Mouse (Mus musculus): ENCODE data around the gene Gm20662.
"Not testable (repeated sequence)": the region's sequence is repeated elsewhere in the genome, so short reads cannot be mapped to it uniquely, and the experiment has no call there.

The Gm20662 gene

GRCm38 (mm10) chr9:108013577-108013976 is 17.4 kb downstream of the Gm20662 start:
- DNase-seq = not testable (repeated sequence)

DNA sequence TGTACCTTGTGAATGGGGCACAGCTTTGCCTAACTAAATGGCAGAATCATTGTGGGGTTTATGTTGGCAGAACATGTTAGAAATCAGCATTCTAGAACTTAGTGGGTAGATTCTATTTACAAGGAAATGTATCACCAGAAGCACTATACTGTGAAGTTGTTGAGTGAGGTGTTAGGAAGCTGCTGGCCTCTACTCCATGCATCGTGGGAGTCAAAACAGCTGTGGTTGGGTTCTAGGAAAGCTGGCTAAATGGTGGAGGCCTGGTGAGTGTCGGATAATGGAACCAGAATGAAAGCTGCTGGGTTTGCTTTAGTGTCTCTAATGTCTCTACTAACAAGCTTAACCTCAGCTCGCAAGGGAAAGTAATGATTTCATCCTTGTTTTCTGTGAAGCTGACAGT is 21.0 kb downstream of the Gm20662 start:
- DNase-seq = no peak

GRCm38 (mm10) chr9:108020741-108021140 is 24.6 kb downstream of the Gm20662 start:
- no peak for DNase-seq

DNA sequence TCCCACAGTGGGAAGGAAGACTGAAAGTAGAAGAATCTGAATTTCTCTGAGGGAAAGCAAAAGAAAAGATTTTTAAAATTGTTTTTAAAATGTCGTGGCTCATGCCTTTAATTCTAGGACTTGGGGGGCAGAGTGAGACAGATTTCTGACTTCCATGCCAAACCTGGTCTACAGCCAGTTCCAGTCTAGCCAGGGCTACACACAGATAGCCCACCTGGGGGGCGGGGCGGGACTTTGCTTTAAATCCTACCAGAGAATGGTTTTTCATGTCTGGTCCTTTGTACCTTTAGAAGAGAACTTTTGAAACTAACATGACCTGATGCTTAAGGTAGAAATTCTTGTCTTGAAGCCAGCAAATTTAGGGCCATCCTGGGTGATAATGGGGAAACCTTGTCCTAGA is 27.1 kb downstream of the Gm20662 start:
- no peak for DNase-seq

DNA sequence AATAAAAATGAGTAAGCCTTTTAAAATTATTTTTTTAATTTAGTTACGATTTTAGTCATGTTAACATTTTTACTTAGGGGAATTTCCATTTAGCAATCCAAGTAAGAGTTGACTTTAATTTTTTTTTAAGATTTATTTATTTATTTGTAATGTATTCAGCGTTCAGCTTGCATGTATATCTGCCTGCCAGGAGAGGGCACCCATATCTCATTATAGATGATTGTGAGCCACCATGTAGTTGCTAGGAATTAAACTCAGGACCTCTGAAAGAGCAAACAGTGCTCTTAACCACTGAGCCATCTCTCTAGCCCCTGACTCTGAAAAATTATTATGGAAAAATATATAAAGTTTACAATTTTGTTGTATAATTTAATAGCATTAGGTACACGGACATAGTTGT is 30.4 kb downstream of the Gm20662 start:
- DNase-seq = no peak

- no peak for DNase-seq
These were observed 31.7 kb downstream of the Gm20662 start for GRCm38 (mm10) chr9:108027867-108028266.

- no peak for DNase-seq
These were observed 36.0 kb downstream of the Gm20662 start for GRCm38 (mm10) chr9:108032126-108032525.

- no peak for DNase-seq
These were observed 39.4 kb downstream of the Gm20662 start for GRCm38 (mm10) chr9:108035331-108036156.

GRCm38 (mm10) chr9:108044751-108045492 is 48.8 kb downstream of the Gm20662 start:
- DNase-seq = no peak

GRCm38 (mm10) chr9:108046582-108046981 is 50.4 kb downstream of the Gm20662 start:
- DNase-seq = no peak

DNA sequence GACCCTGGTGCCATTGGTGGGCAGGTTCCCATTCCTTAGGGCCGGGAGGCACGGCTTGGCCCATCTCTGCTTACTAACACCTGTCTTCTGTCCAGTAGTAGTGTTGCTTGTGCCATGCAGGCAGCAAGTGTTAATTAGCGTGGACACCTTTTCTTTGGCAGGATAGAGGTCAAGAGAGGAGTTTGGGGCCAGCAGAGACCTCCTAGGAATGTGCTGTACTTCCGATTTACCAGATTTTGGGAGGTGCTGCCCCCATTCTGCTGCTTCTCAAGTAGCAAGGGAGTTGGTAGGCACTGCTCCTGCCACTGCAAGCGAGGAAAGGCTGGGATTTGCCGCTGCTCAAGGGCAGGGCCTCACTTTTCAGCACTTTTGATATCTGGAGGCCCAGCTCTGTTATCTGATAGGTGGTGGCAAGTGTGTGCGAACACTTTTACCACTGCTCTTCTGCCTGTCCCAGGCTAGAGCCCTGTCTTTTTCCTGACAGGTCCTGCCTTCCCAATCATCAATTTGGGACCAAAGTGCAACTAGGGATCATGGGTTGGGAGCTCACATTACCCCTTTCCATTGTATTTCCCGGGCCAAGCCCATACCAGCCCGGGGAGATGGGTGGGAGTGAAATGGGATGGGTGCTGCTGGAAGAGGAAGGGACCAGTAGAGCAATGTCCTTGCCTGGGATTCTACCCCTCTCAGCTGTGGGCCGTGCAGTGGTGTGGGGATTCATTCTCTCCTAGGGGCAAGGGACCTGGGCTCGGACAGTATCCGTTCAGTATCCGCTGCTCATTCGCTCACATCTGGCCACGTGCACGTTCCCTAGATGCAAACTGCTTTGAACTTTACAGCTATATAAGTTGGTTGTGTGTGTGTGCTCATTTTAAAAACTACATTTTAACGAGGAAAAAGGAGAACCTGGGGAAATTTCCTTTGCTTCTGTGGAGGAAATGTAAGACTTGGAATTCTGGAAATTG is 51.7 kb downstream of the Gm20662 start:
- DNase-seq = no peak

DNA sequence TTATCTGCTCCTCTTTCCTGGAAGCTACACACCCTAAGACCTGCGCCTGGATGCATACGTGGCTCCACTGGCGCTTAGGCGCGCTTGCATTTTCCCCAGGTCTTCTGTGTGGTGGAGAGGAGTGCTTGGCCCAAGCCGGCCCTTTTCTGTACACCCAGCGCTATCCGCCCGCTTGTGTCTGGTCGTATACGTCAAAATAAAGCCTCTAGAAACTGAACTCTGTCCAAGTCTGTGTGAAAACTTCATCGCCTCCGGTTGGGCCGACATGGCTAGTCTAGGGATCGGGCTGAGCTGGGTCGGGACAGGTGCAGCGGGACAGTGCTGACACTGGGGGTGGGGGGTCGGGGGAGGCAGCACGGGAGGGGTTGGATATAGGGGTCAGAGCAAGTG is 52.4 kb downstream of the Gm20662 start:
- DNase-seq = no peak

- peak; percentile 98 for DNase-seq
These were observed 52.9 kb downstream of the Gm20662 start, which contains the start of gene Gmppb for GRCm38 (mm10) chr9:108049016-108049455. Gene Gmppb, plus strand, starts transcription at chr9:108049242.

DNA sequence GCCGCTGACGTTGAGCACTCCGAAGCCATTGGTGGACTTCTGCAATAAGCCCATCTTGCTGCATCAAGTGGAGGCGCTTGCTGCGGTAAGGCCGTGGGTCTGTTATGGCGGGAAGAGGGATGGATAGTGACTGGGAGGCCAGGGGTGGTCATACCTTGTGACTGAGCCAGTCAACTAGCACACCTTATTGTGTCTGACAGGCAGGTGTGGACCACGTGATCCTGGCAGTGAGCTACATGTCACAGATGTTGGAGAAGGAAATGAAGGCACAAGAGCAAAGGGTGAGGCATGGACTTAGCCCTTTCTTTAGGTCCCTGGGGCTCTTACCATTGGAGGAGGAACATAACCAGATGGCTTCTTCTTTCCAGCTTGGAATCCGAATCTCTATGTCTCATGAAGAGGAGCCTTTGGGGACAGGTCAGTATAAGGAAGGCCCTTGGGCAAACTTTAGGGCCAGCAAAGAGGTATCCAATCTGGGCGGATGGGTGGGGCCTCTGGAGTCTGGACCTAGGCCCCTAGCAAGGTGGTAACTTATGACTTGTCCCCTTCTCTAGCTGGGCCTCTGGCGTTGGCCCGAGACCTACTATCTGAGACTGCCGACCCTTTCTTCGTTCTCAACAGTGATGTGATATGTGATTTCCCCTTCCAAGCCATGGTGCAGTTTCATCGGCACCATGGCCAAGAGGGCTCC is 53.6 kb downstream of the Gm20662 start:
- DNase-seq = no peak

DNA sequence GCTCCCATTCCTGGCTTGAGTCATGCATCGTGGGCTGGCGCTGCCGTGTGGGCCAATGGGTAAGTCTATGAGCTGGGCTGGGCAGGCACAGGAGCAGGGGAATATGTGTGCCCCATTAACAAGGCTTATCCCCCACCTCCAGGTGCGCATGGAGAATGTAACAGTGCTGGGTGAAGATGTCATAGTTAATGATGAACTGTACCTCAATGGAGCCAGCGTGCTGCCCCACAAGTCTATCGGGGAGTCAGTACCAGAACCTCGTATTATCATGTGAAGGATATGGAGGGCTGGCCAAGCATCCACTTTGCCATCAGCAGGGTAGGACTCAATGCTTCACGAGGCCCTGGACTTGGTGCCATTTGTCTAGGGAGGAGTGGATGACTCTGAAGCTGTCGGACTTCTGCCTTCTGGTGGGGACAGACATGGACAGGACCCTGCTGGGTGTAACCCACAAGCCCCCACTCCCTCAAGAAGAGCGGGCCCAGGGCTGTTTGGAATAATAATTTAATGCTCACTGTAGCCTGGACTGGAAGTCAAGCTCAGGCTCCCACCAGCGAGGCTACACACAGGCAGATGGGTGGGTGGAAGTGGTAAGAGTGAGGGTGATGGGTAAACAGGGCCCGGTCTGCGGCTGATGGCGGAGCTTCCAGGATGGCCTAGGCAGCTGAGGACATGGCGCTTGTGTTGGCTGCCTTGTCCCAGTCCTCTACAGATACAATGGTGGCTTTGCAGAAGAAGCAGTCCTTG is 55.2 kb downstream of the Gm20662 start:
- no peak for DNase-seq

DNA sequence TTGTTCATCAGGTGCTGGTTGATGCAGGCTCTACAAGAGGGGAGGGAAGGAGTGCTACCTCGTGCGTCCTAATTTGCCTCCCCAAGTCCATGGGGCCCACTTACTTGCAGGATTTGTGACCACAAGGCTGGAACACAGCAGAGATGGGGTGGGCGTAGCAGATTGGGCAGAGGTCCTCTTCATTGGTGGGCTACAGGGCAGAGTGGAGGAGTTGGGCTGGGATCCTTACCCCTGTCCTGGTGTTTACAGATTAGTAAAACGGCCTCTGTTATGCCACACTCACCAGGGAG is 55.7 kb downstream of the Gm20662 start:
- DNase-seq = no peak

DNA sequence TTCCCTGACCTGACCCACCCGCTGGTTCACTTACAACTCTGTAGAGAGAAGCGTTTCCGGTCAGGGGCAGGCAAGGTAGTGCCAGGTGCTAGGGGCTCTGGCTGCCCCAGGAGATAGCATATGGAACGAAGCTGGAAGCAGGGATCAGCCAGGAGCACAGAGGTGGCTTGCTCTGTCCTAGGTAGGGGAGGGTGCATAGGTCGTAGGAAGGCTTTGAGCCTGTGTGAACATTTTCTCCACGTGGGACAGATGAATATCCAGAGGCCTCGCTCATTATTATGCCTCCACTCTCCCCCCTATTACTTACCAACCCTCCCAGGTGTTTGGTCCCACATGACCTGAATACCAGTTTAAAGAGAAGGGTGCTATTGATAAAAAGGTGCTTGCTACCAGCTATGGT is 56.3 kb downstream of the Gm20662 start:
- DNase-seq = no peak

GRCm38 (mm10) chr9:108052885-108053664 is 56.9 kb downstream of the Gm20662 start, which contains the start of gene Amigo3:
Gene Amigo3, plus strand, starts transcription at chr9:108053159.
- peak; percentile 99 for DNase-seq

DNA sequence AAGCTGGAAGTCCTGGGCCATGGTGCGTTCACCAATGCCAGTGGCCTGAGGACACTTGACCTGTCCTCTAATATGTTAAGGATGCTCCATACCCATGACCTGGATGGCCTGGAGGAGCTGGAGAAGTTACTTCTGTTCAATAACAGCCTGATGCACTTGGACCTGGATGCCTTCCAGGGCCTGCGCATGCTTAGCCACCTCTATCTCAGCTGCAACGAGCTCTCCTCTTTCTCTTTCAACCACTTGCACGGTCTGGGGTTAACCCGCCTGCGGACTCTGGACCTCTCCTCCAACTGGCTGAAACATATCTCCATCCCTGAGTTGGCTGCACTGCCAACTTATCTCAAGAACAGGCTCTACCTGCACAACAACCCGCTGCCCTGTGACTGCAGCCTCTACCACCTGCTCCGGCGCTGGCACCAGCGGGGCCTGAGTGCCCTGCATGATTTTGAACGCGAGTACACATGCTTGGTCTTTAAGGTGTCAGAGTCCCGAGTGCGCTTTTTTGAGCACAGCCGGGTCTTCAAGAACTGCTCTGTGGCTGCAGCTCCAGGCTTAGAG is 57.6 kb downstream of the Gm20662 start:
- DNase-seq = no peak

DNA sequence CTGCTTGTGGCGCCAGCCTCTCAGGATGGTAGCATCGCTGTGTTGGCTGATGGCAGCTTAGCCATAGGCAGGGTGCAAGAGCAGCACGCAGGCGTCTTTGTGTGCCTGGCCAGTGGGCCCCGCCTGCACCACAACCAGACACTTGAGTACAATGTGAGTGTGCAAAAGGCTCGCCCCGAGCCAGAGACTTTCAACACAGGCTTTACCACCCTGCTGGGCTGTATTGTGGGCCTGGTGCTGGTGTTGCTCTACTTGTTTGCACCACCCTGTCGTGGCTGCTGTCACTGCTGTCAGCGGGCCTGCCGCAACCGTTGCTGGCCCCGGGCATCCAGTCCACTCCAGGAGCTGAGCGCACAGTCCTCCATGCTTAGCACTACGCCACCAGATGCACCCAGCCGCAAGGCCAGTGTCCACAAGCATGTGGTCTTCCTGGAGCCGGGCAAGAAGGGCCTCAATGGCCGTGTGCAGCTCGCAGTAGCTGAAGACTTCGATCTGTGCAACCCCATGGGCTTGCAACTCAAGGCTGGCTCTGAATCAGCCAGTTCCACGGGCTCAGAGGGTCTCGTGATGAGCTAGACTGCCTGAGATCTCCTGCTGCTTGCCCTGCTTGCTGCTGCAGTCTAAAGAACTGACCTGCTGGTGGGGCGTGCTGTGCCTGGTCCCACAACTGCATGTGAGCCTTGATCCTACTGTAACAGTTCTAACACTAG is 58.3 kb downstream of the Gm20662 start:
- no peak for DNase-seq
